Mouse (Mus musculus) liver, embryonic 13.5 days (tissue): ENCODE data around the gene Cep41. TPM values are rescaled to one million over a fixed set of nuclear protein-coding genes. Genes with fewer than 3 reads are reported as not detected.
A peak's percentile ranks its signal among the peaks of the same experiment; 100 is the strongest.

Source experiments
- ATAC-seq: fragments of 200-750 bp; cut with Nextera tagmentation; 2 replicates; pipeline ENCODE4 v1.8.0; 2017; ENCODE audit warnings: low read depth, mild to moderate bottlenecking, moderate number of reproducible peaks, moderate library complexity
- DNase-seq: peaks from one replicate; pipeline ENCODE4 v3.0.0; 2022
- H3K27ac ChIP-seq: fragments of 300-500 bp; sonication (generic); 2 replicates; pipeline ENCODE4 v1.5.1; 2015; ENCODE audit warnings: moderate library complexity, mild to moderate bottlenecking, inconsistent platforms
- H3K27me3 ChIP-seq: fragments of 300-500 bp; sonication (generic); 2 replicates; pipeline ENCODE4 v1.6.1; 2015; ENCODE audit warnings: mild to moderate bottlenecking, inconsistent platforms
- H3K36me3 ChIP-seq: fragments of 300-500 bp; sonication (generic); 2 replicates; pipeline ENCODE4 v1.6.1; 2015; ENCODE audit warnings: mild to moderate bottlenecking, inconsistent platforms
- H3K4me1 ChIP-seq: fragments of 300-500 bp; sonication (generic); replicated peaks from 2 replicates; pipeline ENCODE4 v1.6.1; 2015; ENCODE audit warnings: inconsistent platforms
- H3K4me2 ChIP-seq: fragments of 300-500 bp; sonication (generic); 2 replicates; pipeline ENCODE4 v1.6.1; 2015; ENCODE audit warnings: inconsistent platforms, mild to moderate bottlenecking, moderate library complexity
- H3K4me3 ChIP-seq: fragments of 300-500 bp; sonication (generic); replicated peaks from 2 replicates; pipeline ENCODE4 v1.5.1; 2015; ENCODE audit warnings: mild to moderate bottlenecking, inconsistent platforms
- H3K9ac ChIP-seq: fragments of 300-500 bp; sonication (generic); 2 replicates; pipeline ENCODE4 v1.6.1; 2015; ENCODE audit warnings: mild to moderate bottlenecking, inconsistent platforms
- H3K9me3 ChIP-seq: fragments of 300-500 bp; sonication (generic); replicated peaks from 2 replicates; pipeline ENCODE4 v1.6.1; 2016; ENCODE audit warnings: inconsistent platforms
- WGBS: fragments of 180-500 bp; shearing (Covaris S2); methylation state at CpG from one replicate; pipeline ENCODE4 v1.1.7; 2015; ENCODE audit not compliant: insufficient replicate concordance; 5-methylcytosine and 5-hydroxymethylcytosine counted together
- polyA plus RNA-seq: library from polyadenylated mRNA; unstranded; fragments of >200 nt; fragmentation: Nextera tagmentation; extraction: Ambion mirVana; gene quantifications from 2 replicates; pipeline ENCODE4 v1.2.1, GENCODE M21; 2015

Gene Cep41
- polyA plus RNA-seq, 1 experiment from 2014 or later, result 5.2 TPM

DNA sequence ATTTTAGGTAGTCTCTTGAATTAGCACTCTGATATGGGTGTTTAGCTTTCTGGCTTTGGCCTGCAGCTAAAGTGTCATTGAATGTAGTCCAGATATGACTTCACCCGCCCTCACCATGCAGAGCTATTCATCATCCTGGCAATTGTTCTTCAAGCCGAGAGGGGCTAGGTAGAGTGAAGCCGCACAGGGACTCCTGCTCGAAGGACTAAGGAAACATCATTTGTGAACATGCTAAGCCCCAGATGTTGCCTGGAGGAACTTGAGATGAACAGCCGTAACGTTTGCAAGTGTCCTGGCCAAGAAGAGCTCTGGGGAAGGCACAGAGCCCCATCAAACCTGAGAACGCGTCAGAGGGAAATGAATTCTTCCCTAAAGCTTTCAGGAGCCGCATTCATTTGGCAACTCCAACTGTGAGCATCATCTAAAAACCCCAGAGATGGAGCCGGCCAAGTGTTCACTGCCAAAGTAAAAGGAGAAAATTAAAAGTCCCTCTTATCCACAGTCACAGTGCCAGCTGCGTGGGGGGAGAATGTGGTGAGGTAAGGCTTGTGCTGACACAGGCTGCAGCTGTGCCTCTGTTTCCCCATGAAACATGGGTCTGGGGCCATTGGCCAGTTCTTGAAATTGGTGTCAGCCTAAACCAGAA, 43.8 kb downstream of the Cep41 start:
- no peaks in the 10 kb centered on the region for H3K27me3 ChIP-seq
- no peaks in the 10 kb centered on the region for H3K36me3 ChIP-seq
- H3K9ac ChIP-seq, result no peak overlapping the region
- no peaks in the 10 kb centered on the region for H3K4me1 ChIP-seq
- H3K4me3 ChIP-seq, result no peak overlapping the region
- no peak for DNase-seq
- H3K9me3 ChIP-seq, result no peaks in the 10 kb centered on the region
- 73% methylated on average over 11 of the region's 11 CpGs for WGBS
- no peak for ATAC-seq
- H3K4me2 ChIP-seq, result no peak overlapping the region
- no peak overlapping the region for H3K27ac ChIP-seq

DNA sequence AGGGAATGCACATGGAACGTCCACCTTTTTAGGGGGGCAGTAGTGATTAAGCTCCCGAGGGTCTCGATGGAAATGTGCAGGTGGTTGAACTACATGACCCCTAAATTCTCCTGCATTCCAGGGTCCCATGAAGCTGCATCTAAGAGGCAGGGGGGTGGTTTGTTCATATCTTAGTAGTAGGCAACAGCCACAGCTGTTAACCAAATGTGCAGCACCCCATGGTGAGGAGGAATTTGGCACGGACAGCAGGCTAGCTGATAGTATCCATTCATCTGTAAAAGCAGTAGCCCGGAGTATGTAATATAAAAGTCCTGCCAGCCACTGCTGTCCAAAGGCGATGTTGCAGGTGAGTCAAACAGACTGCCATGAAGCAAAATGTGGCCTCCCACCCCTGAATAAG, 48.2 kb downstream of the Cep41 start:
- Histone ChIP-seq H3K27ac (no peak overlapping the region), H3K4me1 (peaks cover 8% of the 10 kb centered on the region; the same call in 1 of the 2 replicates), H3K27me3 (peaks cover 2% of the 10 kb centered on the region; the same call in 1 of the 2 replicates), H3K4me3 (no peak overlapping the region), H3K9me3 (no peaks in the 10 kb centered on the region), H3K4me2 (no peak overlapping the region), H3K36me3 (no peaks in the 10 kb centered on the region), H3K9ac (no peak overlapping the region)
- ATAC-seq (no peak), DNase-seq (no peak)
- 65% methylated on average over 6 of the region's 6 CpGs for whole genome bisulfite sequencing

DNA sequence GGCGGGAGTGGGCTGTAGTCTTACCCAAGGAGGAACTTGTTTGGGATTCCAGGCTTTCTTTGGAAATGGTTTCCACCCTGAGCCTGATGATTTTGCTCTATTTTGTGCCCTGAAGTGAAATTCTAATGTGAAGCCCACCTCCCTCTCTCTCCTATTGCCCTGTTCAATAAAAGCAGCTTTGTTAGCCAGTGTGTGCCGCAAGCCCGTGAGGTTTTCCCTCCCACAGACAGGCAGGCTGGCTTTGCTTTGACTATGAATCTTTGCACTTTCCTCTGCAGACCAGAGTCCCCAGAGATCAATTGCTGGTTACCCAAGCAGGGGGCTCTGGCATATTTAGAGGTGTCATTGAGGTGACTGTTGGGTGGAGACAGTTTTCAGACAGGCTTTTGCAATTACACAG, 49.1 kb downstream of the Cep41 start:
- Histone ChIP-seq H3K4me2 (no peak overlapping the region), H3K27ac (no peak overlapping the region), H3K36me3 (no peaks in the 10 kb centered on the region), H3K27me3 (peaks cover 2% of the 10 kb centered on the region; the same call in 1 of the 2 replicates), H3K9ac (no peak overlapping the region), H3K9me3 (no peaks in the 10 kb centered on the region), H3K4me1 (peaks cover 10% of the 10 kb centered on the region), H3K4me3 (no peak overlapping the region)
- WGBS, result 65% methylated on average over 3 of the region's 3 CpGs
- DNase-seq, result no peak
- no peak for ATAC-seq

DNA sequence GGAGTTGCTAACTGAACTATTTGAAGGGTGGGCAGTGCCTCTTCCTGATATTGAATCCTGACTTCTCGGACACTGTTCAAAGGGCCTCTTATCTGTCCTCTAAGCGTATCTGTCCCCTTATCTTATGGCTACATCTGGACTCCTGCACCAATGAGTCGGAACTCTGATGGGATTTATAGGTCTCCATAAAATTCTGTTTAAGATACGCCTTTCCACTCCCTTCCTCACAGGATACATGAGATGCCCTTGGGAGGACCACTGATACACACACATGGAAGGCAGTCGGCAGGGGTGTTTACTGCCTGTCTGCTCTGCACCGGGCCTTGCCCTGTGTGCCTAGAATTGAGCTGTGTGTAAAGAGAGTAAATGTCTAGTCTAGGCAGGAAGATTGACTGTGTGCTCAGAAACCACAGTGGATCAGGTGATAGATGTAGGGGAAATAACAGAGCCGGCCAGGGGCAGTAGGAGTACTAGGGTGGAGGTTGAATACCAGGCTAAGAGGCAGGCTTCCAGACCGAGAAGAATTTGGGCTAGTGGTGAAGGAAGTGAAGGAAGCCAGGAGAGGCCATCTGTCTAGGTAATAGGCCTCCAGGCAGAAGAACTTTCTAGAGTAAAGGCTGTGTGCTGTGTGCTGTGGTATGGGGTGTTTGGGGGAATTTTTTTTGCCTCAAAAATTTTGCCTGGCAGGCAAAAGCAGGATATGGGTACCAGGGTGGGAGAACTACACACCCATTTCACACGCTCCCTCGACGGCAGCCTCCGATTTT, 49.7 kb downstream of the Cep41 start:
- DNase-seq (no peak), ATAC-seq (no peak)
- no peak overlapping the region for H3K4me2 ChIP-seq
- H3K27me3 ChIP-seq, result peaks cover 2% of the 10 kb centered on the region; the same call in 1 of the 2 replicates
- no peaks in the 10 kb centered on the region for H3K36me3 ChIP-seq
- H3K9me3 ChIP-seq, result no peaks in the 10 kb centered on the region
- no peak overlapping the region for H3K27ac ChIP-seq
- no peak overlapping the region for H3K9ac ChIP-seq
- 35% methylated on average over 12 of the region's 12 CpGs for WGBS
- peaks cover 16% of the 10 kb centered on the region for H3K4me1 ChIP-seq
- no peak overlapping the region for H3K4me3 ChIP-seq

DNA sequence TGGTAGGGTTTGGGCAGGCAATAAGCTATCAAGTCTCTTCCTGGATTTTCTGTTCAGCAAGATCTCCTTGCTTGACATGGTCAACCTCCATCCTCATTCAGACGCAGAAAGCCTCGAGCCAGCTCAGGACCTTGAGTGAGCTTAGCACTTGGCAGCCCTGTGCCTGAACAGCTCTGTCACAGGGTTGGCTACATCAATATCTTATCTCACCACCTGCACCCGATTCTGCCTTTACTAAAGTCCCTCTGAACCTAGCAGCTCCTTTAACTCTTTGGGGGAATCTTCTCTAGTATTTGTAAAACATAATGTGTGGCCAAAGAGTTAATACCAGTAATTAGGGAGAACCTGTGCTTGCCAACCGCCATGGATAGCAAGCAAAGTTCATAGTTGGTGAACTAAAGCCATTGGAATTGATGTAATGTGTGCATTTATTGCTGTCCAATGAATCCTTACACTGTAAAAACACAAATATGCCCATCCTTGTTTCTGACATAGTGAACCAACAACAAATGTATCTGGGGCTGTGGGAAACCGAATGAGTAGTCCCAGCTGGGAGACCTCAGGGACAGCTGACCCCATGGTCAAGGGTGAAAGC, 54.8 kb downstream of the Cep41 start, which contains the start of gene Cpa1:
Cpa1 (plus strand) TSS at position 545 of the 595 bp plus-strand sequence.
- peaks cover 28% of the 10 kb centered on the region for H3K4me1 ChIP-seq
- no peak within 1 kb of the TSS for H3K9ac ChIP-seq
- 32% methylated on average over 5 of the region's 5 CpGs for WGBS
- no peak within 1 kb of the TSS for H3K4me3 ChIP-seq
- H3K9me3 ChIP-seq, result no peaks in the 10 kb centered on the region
- 0 out of 2 replicates have a peak, but pooled peaks cover under 1% of the 10 kb centered on the region for H3K27me3 ChIP-seq
- no peaks in the 10 kb centered on the region for H3K36me3 ChIP-seq
- no peak within 1 kb of the TSS for H3K4me2 ChIP-seq
- H3K27ac ChIP-seq, result no peak within 1 kb of the TSS
- ATAC-seq (peak; percentile 73), DNase-seq (peak; percentile 3)

DNA sequence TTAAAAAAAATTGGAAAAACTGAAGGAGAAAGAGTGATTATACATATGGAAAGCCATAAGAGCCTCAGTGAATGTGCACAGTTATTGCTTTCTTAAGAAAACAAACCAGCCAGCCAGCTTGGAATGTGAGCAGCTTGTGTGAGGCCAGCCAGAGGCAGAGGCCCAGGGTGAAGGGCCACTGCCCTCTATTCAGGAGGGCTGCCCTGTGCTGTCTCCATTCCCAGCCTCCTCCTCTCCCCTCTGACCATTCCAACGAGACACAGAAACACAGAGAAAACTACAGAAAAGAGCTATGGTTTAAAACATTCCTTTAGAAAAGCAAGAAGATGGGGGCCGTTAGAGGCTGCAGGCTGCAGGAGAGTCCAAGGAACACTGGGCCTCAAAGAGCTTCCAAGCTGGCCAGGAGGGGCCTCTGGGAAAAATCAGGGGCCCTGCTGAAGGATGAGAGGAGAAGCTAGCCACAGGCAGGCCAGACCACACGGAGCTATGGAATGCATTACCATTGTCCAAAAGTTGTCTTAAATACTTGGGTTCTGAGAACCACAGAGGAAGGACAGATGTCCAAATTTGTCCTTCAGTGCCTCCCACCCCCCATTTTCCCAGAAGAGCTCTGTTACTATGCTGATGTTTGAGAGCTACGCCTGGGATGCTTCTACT, 57.2 kb downstream of the Cep41 start:
- Histone ChIP-seq H3K4me1 (peaks cover 23% of the 10 kb centered on the region), H3K4me3 (no peak overlapping the region), H3K9ac (no peak overlapping the region), H3K4me2 (no peak overlapping the region), H3K36me3 (no peaks in the 10 kb centered on the region), H3K9me3 (no peaks in the 10 kb centered on the region), H3K27ac (peak overlapping the region; percentile 68), H3K27me3 (no peaks in the 10 kb centered on the region)
- DNase-seq (no peak), ATAC-seq (no peak)
- 50% methylated on average over 4 of the region's 4 CpGs for WGBS

DNA sequence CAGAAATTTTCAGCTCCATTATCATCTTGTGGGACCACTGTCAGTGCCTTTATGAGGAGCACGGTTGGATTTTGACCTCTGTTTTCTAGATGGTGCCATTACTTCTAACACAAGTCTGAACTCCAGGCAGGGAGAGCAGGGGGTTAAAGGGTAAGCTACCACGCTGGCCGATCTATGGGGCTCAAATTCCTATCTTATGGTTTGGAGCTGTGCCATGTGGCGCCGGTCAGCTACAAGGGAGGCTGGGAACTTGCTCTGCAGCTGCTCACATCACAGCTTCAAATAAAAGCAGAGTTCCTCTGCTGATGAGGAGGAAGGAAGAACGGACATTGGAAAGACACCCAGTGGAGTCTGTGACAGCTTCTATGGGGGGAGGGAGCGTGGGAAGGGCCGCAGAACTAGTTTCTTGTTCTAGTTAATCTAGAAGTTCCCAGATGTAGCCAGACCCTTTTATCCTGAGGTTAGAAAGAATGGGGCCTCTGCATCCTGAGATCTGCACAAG, 58.1 kb downstream of the Cep41 start:
- Histone ChIP-seq H3K27ac (no peak overlapping the region), H3K27me3 (no peaks in the 10 kb centered on the region), H3K4me2 (no peak overlapping the region), H3K36me3 (no peaks in the 10 kb centered on the region), H3K4me3 (no peak overlapping the region), H3K4me1 (peaks cover 23% of the 10 kb centered on the region), H3K9ac (no peak overlapping the region), H3K9me3 (no peaks in the 10 kb centered on the region)
- DNase-seq, result no peak
- no peak for ATAC-seq
- 43% methylated on average over 8 of the region's 8 CpGs for WGBS

DNA sequence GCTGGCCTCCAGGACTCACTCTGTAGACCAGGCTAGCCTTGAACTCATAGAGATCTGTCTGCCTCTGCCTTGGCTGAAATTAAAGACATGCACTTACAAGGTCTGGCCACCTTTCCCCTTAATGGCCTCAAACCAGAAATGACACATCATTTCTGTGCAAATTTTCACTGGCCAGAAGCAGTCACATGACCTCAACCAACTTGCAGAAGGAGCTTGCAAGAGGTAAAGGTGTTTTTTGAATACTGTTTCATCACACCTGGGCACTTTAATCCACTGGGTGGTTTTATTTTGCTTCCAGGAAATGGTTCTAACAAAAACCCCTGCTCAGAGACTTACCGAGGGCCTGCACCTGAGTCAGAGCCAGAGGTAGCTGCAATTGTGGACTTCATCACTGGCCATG, 63.6 kb downstream of the Cep41 start:
- Histone ChIP-seq H3K9me3 (no peaks in the 10 kb centered on the region), H3K4me2 (no peak overlapping the region), H3K4me3 (no peak overlapping the region), H3K36me3 (no peaks in the 10 kb centered on the region), H3K27ac (no peak overlapping the region), H3K27me3 (0 out of 2 replicates have a peak, but pooled peaks cover 4% of the 10 kb centered on the region), H3K9ac (no peak overlapping the region), H3K4me1 (no peaks in the 10 kb centered on the region)
- no peak for ATAC-seq
- DNase-seq, result no peak
- WGBS, result 67% methylated on average over 1 of the region's 1 CpGs

DNA sequence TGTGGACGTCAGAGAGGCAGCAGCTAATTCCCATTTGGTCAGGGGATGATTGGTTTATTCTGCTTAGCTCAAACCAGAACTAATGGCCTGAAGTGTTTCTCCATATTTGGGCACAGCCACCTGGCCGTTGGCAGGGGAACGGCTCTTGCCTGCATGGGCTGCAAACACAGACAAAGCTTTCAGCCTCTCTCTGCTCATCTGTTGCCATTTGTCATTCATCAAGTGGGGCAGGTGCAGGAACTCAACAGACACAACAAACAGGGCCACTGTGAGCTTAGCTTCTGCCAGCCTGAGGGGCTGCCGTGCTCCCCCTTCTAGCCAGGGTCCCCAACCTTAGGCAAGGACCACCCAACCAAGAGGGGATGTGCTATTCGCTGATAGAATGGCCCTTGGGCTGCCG, 65.4 kb downstream of the Cep41 start:
- Histone ChIP-seq H3K27ac (no peak overlapping the region), H3K27me3 (peaks cover 8% of the 10 kb centered on the region; the same call in 1 of the 2 replicates), H3K4me1 (no peaks in the 10 kb centered on the region), H3K36me3 (no peaks in the 10 kb centered on the region), H3K9ac (no peak overlapping the region), H3K4me2 (no peak overlapping the region), H3K4me3 (no peak overlapping the region), H3K9me3 (no peaks in the 10 kb centered on the region)
- DNase-seq, result no peak
- no peak for ATAC-seq
- 65% methylated on average over 6 of the region's 6 CpGs for WGBS

DNA sequence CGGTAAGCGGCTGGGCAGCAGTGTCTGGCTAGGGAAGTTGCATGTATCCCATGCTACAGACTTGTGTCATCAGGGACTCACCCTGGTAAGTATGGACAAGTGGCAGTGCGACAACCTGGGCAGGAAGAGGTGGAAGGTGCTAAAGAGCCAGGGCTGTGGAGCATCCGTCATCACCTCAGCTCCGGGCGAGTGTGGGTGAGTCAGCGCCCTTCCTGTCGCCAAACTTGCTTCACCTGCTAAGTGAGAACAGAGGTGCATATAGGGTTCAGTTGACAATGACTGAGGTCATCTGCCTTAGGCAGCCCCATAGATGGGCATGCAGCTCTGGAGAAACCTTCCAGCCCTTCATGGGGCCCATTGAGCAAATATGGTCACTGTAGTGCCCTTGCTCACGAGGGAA, 68.8 kb downstream of the Cep41 start:
- H3K4me2 ChIP-seq, result no peak overlapping the region
- H3K9me3 ChIP-seq, result no peaks in the 10 kb centered on the region
- no peaks in the 10 kb centered on the region for H3K4me1 ChIP-seq
- DNase-seq (no peak), ATAC-seq (no peak)
- H3K27me3 ChIP-seq, result peaks cover 13% of the 10 kb centered on the region; the same call in 1 of the 2 replicates
- no peaks in the 10 kb centered on the region for H3K36me3 ChIP-seq
- no peak overlapping the region for H3K27ac ChIP-seq
- H3K9ac ChIP-seq, result no peak overlapping the region
- H3K4me3 ChIP-seq, result no peak overlapping the region
- WGBS, result 67% methylated on average over 9 of the region's 9 CpGs

DNA sequence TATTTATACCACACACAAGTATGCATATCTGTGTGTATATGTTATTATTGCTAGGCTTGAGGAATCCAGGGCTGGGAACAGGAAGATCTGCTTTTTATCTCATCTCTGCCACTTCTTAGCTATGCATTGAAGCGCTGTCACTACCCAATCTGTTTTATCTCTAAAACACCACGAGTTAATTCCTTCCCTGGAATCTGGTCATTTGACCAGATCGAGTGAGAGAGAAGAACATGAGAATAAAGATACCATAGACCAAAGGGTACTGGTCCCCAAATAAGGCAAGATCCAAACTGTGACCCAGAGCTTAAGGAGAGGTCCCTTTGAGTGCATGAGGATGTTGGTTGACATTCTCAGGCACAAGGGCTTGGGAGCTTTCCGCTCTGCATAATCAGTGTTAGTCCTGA, 71.6 kb downstream of the Cep41 start:
- Histone ChIP-seq H3K4me1 (peaks cover 8% of the 10 kb centered on the region), H3K27ac (no peak overlapping the region), H3K4me3 (no peak overlapping the region), H3K9me3 (no peaks in the 10 kb centered on the region), H3K4me2 (no peak overlapping the region), H3K27me3 (peaks cover 39% of the 10 kb centered on the region), H3K9ac (no peak overlapping the region), H3K36me3 (no peaks in the 10 kb centered on the region)
- ATAC-seq, result peak; percentile 18; the same call in 1 of the 2 replicates
- no peak for DNase-seq
- 25% methylated on average over 4 of the region's 4 CpGs for WGBS
